Mouse (Mus musculus): Measurements from ENCODE around the gene Sept8. TPM values are rescaled to one million over a fixed set of nuclear protein-coding genes. Genes with fewer than 3 reads are reported as not detected.
"Not testable (repeated sequence)": the region's sequence is repeated elsewhere in the genome, so short reads cannot be mapped to it uniquely, and the experiment has no call there.

Sept8 gene
- polyA plus RNA-seq, 1 experiment from 2014 or later: 23.3 TPM

GRCm38 (mm10) chr11:53531578-53532230, 12.6 kb downstream of the Sept8 start:
- Histone ChIP-seq H3K9ac (replicated peaks) (no peak overlapping the region), H3K4me1 (peaks cover 19% of the 10 kb centered on the region), H3K36me3 (peaks cover 33% of the 10 kb centered on the region), H3K27ac (replicated peaks) (no peak overlapping the region), H3K9me3 (replicated peaks) (no peaks in the 10 kb centered on the region), H3K27me3 (replicated peaks) (no peaks in the 10 kb centered on the region), H3K4me2 (no peak overlapping the region), H3K4me3 (replicated peaks) (no peak overlapping the region)
- no peak for ATAC-seq (ENCODE audit: low FRiP score)
- WGBS: 95% methylated on average over 10 of the region's 10 CpGs

- Histone ChIP-seq H3K27ac (replicated peaks) (no peak overlapping the region), H3K4me2 (no peak overlapping the region), H3K9ac (replicated peaks) (no peak overlapping the region), H3K36me3 (peaks cover 39% of the 10 kb centered on the region), H3K27me3 (replicated peaks) (no peaks in the 10 kb centered on the region), H3K4me3 (replicated peaks) (no peak overlapping the region), H3K4me1 (peaks cover 19% of the 10 kb centered on the region), H3K9me3 (replicated peaks) (no peaks in the 10 kb centered on the region)
- ATAC-seq (ENCODE audit: low FRiP score): no peak
- 100% methylated on average over 1 of the region's 1 CpGs for WGBS
Observed at GRCm38 (mm10) chr11:53532231-53532620, 13.2 kb downstream of the Sept8 start.

GRCm38 (mm10) chr11:53539002-53539491, 20.0 kb downstream of the Sept8 start:
- H3K9ac ChIP-seq (replicated peaks): no peak overlapping the region
- no peaks in the 10 kb centered on the region for H3K4me1 ChIP-seq
- H3K4me2 ChIP-seq: no peak overlapping the region
- no peak overlapping the region for H3K4me3 ChIP-seq (replicated peaks)
- H3K27me3 ChIP-seq (replicated peaks): no peaks in the 10 kb centered on the region
- 64% methylated on average over 15 of the region's 15 CpGs for WGBS
- peaks cover 61% of the 10 kb centered on the region for H3K36me3 ChIP-seq
- H3K9me3 ChIP-seq (replicated peaks): no peaks in the 10 kb centered on the region
- H3K27ac ChIP-seq (replicated peaks): no peak overlapping the region
- ATAC-seq (ENCODE audit: low FRiP score): no peak

GRCm38 (mm10) chr11:53540394-53540793, 21.3 kb downstream of the Sept8 start:
- Histone ChIP-seq H3K4me3 (replicated peaks) (no peak overlapping the region), H3K36me3 (peaks cover 48% of the 10 kb centered on the region), H3K27me3 (replicated peaks) (no peaks in the 10 kb centered on the region), H3K4me1 (no peaks in the 10 kb centered on the region), H3K9me3 (replicated peaks) (no peaks in the 10 kb centered on the region), H3K27ac (replicated peaks) (no peak overlapping the region), H3K4me2 (no peak overlapping the region), H3K9ac (replicated peaks) (no peak overlapping the region)
- 95% methylated on average over 3 of the region's 3 CpGs for WGBS
- no peak for ATAC-seq (ENCODE audit: low FRiP score)

GRCm38 (mm10) chr11:53541222-53541621, 22.2 kb downstream of the Sept8 start:
- Histone ChIP-seq H3K27me3 (replicated peaks) (no peaks in the 10 kb centered on the region), H3K9me3 (replicated peaks) (no peaks in the 10 kb centered on the region), H3K36me3 (peaks cover 39% of the 10 kb centered on the region), H3K4me3 (replicated peaks) (no peak overlapping the region), H3K9ac (replicated peaks) (no peak overlapping the region), H3K4me1 (no peaks in the 10 kb centered on the region), H3K27ac (replicated peaks) (no peak overlapping the region), H3K4me2 (no peak overlapping the region)
- no peak for ATAC-seq (ENCODE audit: low FRiP score)
- 81% methylated on average over 11 of the region's 11 CpGs for WGBS

- H3K4me3 ChIP-seq (replicated peaks): no peak overlapping the region
- no peak for ATAC-seq (ENCODE audit: low FRiP score)
- no peaks in the 10 kb centered on the region for H3K4me1 ChIP-seq
- H3K27me3 ChIP-seq (replicated peaks): no peaks in the 10 kb centered on the region
- 63% methylated on average over 7 of the region's 7 CpGs for WGBS
- H3K9me3 ChIP-seq (replicated peaks): no peaks in the 10 kb centered on the region
- H3K36me3 ChIP-seq: peaks cover 23% of the 10 kb centered on the region
- H3K4me2 ChIP-seq: no peak overlapping the region
- no peak overlapping the region for H3K9ac ChIP-seq (replicated peaks)
- H3K27ac ChIP-seq (replicated peaks): no peak overlapping the region
Observed at GRCm38 (mm10) chr11:53543021-53543420, 24.0 kb downstream of the Sept8 start.

- Histone ChIP-seq H3K4me2 (no peak overlapping the region), H3K27ac (replicated peaks) (no peak overlapping the region), H3K36me3 (peaks cover 4% of the 10 kb centered on the region; the same call in 1 of the 2 replicates), H3K9me3 (replicated peaks) (no peaks in the 10 kb centered on the region), H3K4me1 (no peaks in the 10 kb centered on the region), H3K4me3 (replicated peaks) (no peak overlapping the region), H3K9ac (replicated peaks) (no peak overlapping the region), H3K27me3 (replicated peaks) (no peaks in the 10 kb centered on the region)
- WGBS: 38% methylated on average over 6 of the region's 6 CpGs
- no peak for ATAC-seq (ENCODE audit: low FRiP score)
Observed at GRCm38 (mm10) chr11:53546271-53546670, 27.2 kb downstream of the Sept8 start.

- ATAC-seq (ENCODE audit: low FRiP score): no peak
- WGBS: 87% methylated on average over 6 of the region's 6 CpGs
- no peaks in the 10 kb centered on the region for H3K36me3 ChIP-seq
Observed at GRCm38 (mm10) chr11:53547566-53547965, 28.5 kb downstream of the Sept8 start.

GRCm38 (mm10) chr11:53548036-53548605, 29.1 kb downstream of the Sept8 start:
- H3K27ac ChIP-seq (replicated peaks): no peak overlapping the region
- ATAC-seq (ENCODE audit: low FRiP score): no peak
- 87% methylated on average over 19 of the region's 19 CpGs for WGBS
- H3K36me3 ChIP-seq: no peaks in the 10 kb centered on the region
- no peak overlapping the region for H3K4me3 ChIP-seq (replicated peaks)
- H3K9ac ChIP-seq (replicated peaks): no peak overlapping the region
- no peaks in the 10 kb centered on the region for H3K4me1 ChIP-seq
- H3K4me2 ChIP-seq: no peak overlapping the region
- no peaks in the 10 kb centered on the region for H3K27me3 ChIP-seq (replicated peaks)
- no peaks in the 10 kb centered on the region for H3K9me3 ChIP-seq (replicated peaks)

More at GRCm38 (mm10) chr11:53547566-53547965, 28.5 kb downstream of the Sept8 start:
- Histone ChIP-seq H3K9me3 (replicated peaks) (no peaks in the 10 kb centered on the region), H3K9ac (replicated peaks) (no peak overlapping the region), H3K4me2 (no peak overlapping the region), H3K27me3 (replicated peaks) (no peaks in the 10 kb centered on the region), H3K4me3 (replicated peaks) (no peak overlapping the region), H3K4me1 (no peaks in the 10 kb centered on the region), H3K27ac (replicated peaks) (no peak overlapping the region)

GRCm38 (mm10) chr11:53550714-53551113, 31.7 kb downstream of the Sept8 start:
- no peaks in the 10 kb centered on the region for H3K4me1 ChIP-seq
- 83% methylated on average over 1 of the region's 1 CpGs for WGBS
- no peak overlapping the region for H3K4me2 ChIP-seq
- no peaks in the 10 kb centered on the region for H3K36me3 ChIP-seq
- H3K4me3 ChIP-seq (replicated peaks): no peak overlapping the region
- no peak for ATAC-seq (ENCODE audit: low FRiP score)
- no peaks in the 10 kb centered on the region for H3K9me3 ChIP-seq (replicated peaks)
- H3K27ac ChIP-seq (replicated peaks): no peak overlapping the region
- no peaks in the 10 kb centered on the region for H3K27me3 ChIP-seq (replicated peaks)
- H3K9ac ChIP-seq (replicated peaks): no peak overlapping the region

GRCm38 (mm10) chr11:53551754-53552153, 32.7 kb downstream of the Sept8 start:
- Histone ChIP-seq H3K4me1 (no peaks in the 10 kb centered on the region), H3K36me3 (no peaks in the 10 kb centered on the region), H3K4me2 (no peak overlapping the region), H3K9me3 (replicated peaks) (no peaks in the 10 kb centered on the region), H3K4me3 (replicated peaks) (no peak overlapping the region), H3K9ac (replicated peaks) (no peak overlapping the region), H3K27ac (replicated peaks) (no peak overlapping the region), H3K27me3 (replicated peaks) (no peaks in the 10 kb centered on the region)
- no peak for ATAC-seq (ENCODE audit: low FRiP score)
- 74% methylated on average over 12 of the region's 12 CpGs for WGBS

- not testable (repeated sequence) for ATAC-seq (ENCODE audit: low FRiP score); H3K9me3 ChIP-seq (replicated peaks); H3K9ac ChIP-seq (replicated peaks); H3K27ac ChIP-seq (replicated peaks); H3K4me2 ChIP-seq; H3K4me3 ChIP-seq (replicated peaks); H3K36me3 ChIP-seq; H3K4me1 ChIP-seq; H3K27me3 ChIP-seq (replicated peaks)
- WGBS: 97% methylated on average over 7 of the region's 20 CpGs
Observed at GRCm38 (mm10) chr11:53556529-53556928, 37.5 kb downstream of the Sept8 start.
